Mouse (Mus musculus) macrophage (primary cell): ENCODE data around the gene Prdm15. TPM values are rescaled to one million over a fixed set of nuclear protein-coding genes. Genes with fewer than 3 reads are reported as not detected.

Experiments used
- H3K27ac ChIP-seq: fragments of 350-480 bp; formaldehyde crosslinking; 2 replicates; pipeline ENCODE4 v1.9.0; 2021
- H3K36me3 ChIP-seq: fragments of 350-480 bp; formaldehyde crosslinking; 2 replicates; pipeline ENCODE4 v1.9.0; 2021; ENCODE audit errors: inconsistent target
- H3K4me3 ChIP-seq: fragments of 350-480 bp; formaldehyde crosslinking; 2 replicates; pipeline ENCODE4 v1.9.0; 2021; ENCODE audit errors: inconsistent target
- H3K79me2 ChIP-seq: fragments of 350-480 bp; formaldehyde crosslinking; 2 replicates; pipeline ENCODE4 v1.9.0; 2021; ENCODE audit errors: inconsistent target
- WGBS: methylation state at CpG from one replicate; pipeline ENCODE4 v1.1.7; 2026; ENCODE audit warnings: inconsistent platforms; ENCODE audit not compliant: missing documents; 5-methylcytosine and 5-hydroxymethylcytosine counted together
- polyA plus RNA-seq: library from polyadenylated mRNA; stranded (reverse); fragments of 250-400 nt; gene quantifications from 3 replicates; pipeline ENCODE4 v1.2.4, GENCODE M21; 2018; ENCODE audit warnings: inconsistent platforms

The Prdm15 gene
- polyA plus RNA-seq, 1 experiment from 2014 or later: 2.1 TPM

- WGBS: 43% methylated on average over 3 of the region's 3 CpGs
- Histone ChIP-seq H3K36me3 (no peaks in the 10 kb centered on the region), H3K79me2 (no peaks in the 10 kb centered on the region), H3K27ac (no peak overlapping the region), H3K4me3 (no peak overlapping the region)
These were observed 99.2 kb downstream of the Prdm15 start for GRCm38 (mm10) chr16:97752316-97752941.

- WGBS: 21% methylated on average over 8 of the region's 8 CpGs
- no peak overlapping the region for H3K27ac ChIP-seq
These were observed 99.8 kb downstream of the Prdm15 start for GRCm38 (mm10) chr16:97751884-97752283.

DNA sequence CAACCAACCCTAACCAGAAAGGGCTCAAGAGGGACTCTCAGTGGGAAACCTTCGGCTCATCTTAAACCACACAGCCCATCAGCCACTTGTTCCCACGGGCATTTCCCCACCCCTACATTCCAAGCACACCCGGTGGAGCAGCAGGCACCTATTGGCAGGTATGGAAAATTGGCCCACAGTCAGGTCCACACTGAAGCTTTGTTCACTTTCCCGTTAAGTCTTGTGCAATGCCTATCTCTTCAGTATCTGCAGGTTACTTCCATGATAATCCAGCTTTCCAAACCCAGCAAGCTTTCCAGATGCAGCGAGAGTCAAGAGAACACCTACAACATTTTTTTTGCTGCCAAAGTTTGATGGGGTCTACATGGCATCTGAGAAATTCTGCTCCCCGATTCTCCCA, 103.2 kb downstream of the Prdm15 start:
- no peak overlapping the region for H3K27ac ChIP-seq
- WGBS: 90% methylated on average over 6 of the region's 6 CpGs

More at GRCm38 (mm10) chr16:97751884-97752283, 99.8 kb downstream of the Prdm15 start:
- H3K4me3 ChIP-seq: no peak overlapping the region
- H3K79me2 ChIP-seq: no peaks in the 10 kb centered on the region
- no peaks in the 10 kb centered on the region for H3K36me3 ChIP-seq

More for the DNA sequence above, 103.2 kb downstream of the Prdm15 start:
- Histone ChIP-seq H3K4me3 (no peak overlapping the region), H3K79me2 (no peaks in the 10 kb centered on the region), H3K36me3 (no peaks in the 10 kb centered on the region)

Other genes with a start within 250 kb of the Prdm15 start
- gene Tmprss2, start 240.7 kb downstream of the Prdm15 start, polyA plus RNA-seq: not detected in 3 replicates
- gene Ripk4, start 88.1 kb downstream of the Prdm15 start, polyA plus RNA-seq: not detected in 3 replicates
- gene C2cd2, start 110.7 kb upstream of the Prdm15 start, polyA plus RNA-seq: 8.6 to 22.8 TPM (median 15.3 TPM) in 3 replicates
- gene Zbtb21, start 110.8 kb upstream of the Prdm15 start, polyA plus RNA-seq: 18.7 to 27.0 TPM (median 20.6 TPM) in 3 replicates
- 30.1 to 43.1 TPM (median 36.6 TPM) in 3 replicates for gene B230307C23Rik, start 145.5 kb upstream of the Prdm15 start, polyA plus RNA-seq
- 1.6 to 6.3 TPM (median 2.9 TPM) in 3 replicates for gene A630089N07Rik, start 230.6 kb upstream of the Prdm15 start, polyA plus RNA-seq